Mouse (Mus musculus) spleen, postnatal 36 days (tissue): ENCODE results near the gene Sirt3.
A peak's percentile ranks its signal among the peaks of the same experiment; 100 is the strongest.
"Not testable (repeated sequence)": the region's sequence is repeated elsewhere in the genome, so short reads cannot be mapped to it uniquely, and the experiment has no call there.

Experiments
- DNase-seq, 2 experiments: peaks; one replicate each; pipeline ENCODE4 v3.0.0; 2022; ENCODE audit warnings: low spot score in 2 of 2, mixed read lengths in 1 of 2

Sirt3 gene

DNA sequence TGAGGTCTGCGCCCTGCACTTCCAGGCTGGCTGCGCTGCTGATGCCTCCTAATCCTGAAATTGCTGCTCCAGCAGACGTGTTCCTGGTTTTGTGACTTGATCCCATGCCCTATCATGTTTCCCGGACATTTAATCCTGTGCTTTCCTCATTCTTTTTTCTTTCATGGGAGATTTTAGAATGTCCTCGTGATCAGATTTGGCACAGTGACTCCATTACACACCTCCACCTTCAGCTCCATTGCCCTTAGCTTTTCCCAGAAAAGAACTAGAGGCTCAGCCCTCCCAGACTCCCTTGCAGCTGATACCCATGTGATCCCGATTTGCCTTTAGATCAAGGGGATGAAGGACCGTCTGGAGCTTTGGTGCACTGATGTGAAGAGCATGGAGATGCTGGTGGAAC lies 15.8 kb upstream of the Sirt3 start:
- DNase-seq = no peak

DNA sequence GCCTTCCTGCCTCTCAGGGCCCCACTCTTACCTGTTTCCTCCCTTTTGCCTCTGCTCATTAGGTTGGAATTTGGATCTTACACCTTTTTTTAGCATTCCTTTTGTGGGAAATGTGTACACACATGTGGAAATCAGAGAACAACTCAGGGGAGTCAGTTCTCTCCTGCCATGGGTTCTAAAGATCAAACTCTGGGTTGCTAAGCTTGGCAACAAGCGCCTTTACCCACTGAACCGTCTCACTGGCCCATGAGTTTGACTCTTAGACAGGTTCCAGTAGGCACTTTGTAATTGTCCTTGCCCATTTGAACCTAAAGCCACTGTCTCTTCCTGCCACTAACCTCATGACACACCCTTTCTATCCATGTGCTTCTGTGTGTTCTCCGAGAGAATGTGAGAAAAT lies 12.5 kb upstream of the Sirt3 start:
- no peak for DNase-seq

DNA sequence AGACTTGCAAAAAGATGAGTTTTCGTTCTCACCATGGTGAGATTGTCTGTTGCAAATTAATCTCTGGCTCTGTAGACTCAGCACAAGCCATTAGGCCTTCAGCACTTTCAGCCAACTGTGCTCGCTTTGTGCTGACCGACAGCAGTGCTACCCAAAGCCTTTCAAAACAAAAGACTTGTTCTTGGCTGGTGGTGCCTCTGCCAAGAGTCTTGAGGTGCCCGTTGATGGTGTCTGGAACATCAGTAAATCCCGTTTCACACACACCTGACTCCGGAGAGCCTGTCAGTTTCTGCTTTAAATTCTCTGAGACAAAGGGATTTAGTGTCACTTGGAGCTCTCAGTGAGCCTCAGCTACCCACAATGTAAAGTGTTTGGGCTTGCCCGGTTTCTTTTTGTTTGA lies 11.9 kb upstream of the Sirt3 start:
- no peak for DNase-seq

DNA sequence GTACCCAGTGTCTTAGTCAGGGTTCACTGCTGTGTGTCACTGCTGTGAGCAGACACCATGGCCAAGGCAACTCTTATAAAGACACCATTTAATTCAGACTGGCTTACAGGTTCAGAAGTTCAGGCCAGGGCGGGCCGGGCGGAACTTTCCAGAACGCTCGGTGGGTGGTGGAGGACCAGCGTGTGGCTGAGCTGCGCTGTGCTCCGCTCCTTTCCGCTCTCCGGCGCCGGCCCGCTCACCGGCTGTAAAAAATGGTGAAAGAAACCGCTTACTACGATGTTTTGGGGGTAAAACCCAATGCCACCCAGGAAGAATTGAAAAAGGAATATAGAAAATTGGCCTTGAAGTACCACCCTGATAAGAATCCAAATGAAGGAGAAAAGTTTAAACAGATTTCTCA lies 8.5 kb upstream of the Sirt3 start:
- DNase-seq = not testable (repeated sequence)

DNA sequence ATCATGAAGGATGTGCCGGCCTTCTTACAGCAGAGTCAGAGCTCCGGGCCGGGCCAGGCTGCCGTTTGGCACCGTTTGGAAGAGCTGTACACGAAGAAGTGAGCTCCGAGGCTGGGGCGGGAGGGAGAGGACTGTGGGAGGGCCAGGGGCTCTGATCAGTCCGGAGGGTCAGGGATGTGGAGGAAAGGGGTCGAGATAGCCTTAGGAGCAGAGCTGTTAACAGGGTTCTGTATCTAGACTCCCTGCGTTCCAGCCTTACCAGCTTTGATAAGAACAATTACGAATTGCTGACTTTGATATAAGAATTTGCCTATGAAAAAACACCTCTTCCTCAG lies 327 bp upstream of the Sirt3 start:
- DNase-seq = no peak

DNA sequence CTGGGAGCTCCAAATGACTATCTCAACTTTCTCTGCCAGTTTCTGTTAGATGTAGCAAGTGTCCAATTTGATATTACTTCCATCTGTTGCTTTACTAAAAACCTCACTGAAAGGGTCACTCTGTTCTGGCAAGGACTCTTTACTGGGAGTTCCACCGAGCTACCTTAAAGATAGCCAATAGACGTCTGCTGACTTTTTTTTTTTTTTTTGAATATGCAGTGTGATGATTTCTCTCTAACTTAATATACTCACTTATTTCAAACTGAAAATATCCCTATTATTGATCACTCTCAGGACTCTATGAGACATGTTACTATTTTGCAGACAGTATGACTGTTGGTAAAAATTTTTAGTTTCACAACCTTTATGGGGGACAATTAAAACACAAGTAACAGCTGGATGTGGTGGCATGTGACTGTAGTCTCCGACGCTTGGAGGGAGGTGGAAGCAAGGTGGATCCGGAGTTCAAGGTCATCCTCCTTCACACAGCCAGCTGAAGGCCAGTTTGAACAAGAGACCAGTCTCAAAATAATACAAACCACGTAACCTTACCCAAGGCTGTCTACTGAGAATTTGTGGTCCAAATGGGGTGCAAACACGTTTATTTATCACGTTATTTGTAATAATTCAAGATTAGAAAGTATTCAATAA lies 1.1 kb downstream of the Sirt3 start:
- DNase-seq = no peak

DNA sequence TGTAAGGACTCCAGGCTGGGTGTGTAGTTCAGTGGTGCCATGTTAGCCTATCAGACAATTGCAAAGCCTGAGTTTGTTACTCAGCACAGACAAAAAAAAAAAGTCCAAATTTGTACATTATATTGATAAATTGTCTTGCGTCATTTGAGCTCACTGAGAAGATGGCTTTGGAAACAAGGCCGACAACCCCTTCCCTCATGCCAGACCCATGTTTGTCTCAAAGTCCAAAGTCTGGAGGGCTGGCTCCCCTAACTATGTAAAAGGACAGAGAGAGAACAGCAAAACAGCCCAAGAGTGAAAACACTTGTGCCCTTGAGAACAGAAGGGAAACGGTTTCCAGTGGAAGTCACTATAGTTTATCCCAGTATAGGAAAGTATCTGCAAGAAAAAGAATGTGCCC lies 1.7 kb downstream of the Sirt3 start:
- DNase-seq = no peak

DNA sequence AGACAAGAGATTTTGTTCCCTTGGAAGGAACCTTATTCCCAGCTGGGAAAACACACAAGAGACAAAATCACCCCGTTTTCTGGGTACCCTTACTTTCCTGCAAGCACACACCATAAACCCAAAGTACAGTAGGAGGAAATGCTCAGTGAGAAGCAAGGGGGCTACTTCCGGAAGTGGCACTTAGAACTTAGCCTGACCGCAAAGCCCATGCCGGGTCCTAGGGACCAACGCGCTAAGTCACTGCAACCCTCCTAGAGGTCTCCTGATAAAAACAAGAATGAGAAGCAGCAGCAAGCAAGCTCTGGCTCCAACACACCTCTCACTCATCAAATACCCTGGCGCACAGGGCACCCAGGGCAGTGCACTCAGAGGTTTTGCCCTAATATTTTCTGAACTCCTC lies 2.8 kb downstream of the Sirt3 start:
- DNase-seq = no peak

DNA sequence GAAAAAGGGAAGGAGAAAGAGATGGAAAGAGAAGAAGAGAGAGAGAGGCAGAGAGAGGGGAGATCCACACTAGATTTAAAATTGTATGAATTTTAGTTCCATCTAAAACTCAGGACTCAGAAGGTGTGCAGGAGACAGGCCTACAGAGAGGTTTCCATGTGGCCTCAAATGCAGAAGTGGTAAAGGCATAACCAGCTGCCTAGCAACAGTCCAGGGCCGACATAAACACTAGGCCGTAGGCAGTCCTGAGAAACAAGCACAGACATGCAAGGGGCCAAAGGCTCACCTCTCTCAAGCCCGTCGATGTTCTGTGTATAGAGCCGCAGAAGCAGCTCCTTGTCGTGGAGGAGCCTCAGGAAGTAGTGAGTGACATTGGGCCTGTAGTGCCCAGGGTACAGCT lies 4.7 kb downstream of the Sirt3 start:
- DNase-seq = peak; percentile 19 to 22

DNA sequence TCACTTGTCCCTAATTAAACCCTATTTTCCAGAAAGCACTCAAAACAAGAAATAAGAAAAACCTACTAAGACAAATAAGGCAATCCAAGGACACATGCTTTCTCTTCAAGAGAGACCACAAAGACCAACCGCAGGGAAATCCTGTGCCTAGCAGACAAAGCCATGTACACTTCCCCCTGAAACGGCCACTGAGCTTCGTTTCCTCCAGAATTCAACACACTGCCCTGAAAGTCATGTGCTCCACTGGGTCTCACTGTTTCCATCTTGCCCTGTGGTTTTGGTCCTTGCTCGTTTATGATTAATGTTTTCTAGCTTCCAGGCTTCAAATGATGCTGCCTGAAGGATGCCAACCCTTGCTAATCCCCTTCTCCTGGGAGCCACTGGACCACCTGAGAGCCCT lies 7.9 kb downstream of the Sirt3 start:
- DNase-seq = no peak

DNA sequence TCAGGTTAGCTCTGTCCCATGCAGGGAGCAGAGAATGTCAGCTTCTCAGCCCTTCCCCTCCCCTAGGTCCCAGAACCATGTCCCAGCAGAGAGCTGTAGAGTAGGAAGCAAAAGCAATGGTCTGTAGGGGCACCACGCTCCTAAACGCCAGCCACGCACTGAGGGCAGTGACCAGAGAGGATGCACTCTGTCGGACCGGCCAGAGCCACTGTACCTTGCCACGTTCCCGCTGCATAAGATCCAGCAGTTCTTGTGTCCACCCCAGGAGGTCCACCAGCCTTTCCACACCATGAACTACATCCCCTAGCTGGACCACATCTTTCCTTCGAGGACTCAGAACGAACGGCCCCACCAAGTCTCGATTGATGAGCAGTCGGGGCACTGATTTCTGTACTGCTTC lies 17.3 kb downstream of the Sirt3 start:
- DNase-seq = no peak

DNA sequence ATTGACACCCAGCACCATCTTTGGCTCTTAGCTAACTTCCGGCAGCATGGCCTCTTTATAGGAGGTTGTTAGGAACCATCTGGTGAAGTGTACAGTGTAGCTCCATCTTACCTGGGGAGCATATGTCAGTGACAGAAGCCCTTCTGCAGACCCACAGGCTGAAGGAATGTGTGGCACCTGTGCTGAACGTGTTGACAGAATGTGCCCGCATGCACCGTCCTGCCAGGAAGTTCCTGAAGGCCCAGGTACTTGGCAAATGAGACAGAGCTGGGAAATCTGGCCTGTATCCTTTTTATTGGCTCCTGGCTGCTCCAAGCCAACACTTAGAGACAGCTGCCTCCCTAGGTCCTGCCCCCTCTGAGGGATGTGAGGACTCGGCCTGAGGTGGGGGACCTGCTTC lies 21.4 kb downstream of the Sirt3 start:
- DNase-seq = no peak

DNA sequence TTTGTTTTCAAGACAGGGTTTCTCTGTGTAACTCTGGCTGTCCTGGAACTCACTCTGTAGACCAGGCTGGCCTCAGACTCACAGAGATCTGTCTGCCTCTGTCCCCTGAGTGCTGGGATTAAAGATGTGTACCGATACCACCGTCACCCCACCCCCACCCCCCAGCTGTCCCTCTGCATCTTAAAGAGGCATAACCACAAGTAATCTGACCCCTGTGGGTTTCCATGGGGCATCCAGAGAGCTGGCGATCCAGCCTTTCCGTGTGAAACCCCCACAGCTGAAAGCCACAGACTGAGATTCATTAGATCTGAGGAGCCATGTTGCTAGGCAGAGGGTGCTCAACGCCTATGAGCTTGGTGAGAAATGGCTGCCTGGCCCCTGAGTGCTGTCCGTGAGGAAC lies 22.1 kb downstream of the Sirt3 start:
- no peak for DNase-seq

DNA sequence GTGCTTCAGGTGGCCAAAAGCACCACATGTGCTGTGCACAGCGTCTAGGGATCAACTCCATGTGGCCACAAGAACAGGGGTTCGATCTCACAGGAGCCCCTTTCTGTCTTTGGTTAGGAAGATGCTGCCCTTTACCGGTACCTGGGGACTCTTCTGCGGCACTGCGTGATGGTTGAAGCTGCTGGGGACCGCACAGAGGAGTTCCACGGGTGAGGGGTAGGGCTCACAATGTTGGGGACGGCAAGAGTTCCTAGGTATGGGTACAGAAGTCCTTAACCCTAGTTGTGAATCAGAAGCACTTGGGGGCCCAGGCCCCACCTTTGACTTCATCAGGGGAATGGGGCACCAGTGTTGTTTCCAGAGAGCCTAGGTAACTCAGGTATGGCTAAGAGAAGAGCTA lies 23.4 kb downstream of the Sirt3 start:
- no peak for DNase-seq

DNA sequence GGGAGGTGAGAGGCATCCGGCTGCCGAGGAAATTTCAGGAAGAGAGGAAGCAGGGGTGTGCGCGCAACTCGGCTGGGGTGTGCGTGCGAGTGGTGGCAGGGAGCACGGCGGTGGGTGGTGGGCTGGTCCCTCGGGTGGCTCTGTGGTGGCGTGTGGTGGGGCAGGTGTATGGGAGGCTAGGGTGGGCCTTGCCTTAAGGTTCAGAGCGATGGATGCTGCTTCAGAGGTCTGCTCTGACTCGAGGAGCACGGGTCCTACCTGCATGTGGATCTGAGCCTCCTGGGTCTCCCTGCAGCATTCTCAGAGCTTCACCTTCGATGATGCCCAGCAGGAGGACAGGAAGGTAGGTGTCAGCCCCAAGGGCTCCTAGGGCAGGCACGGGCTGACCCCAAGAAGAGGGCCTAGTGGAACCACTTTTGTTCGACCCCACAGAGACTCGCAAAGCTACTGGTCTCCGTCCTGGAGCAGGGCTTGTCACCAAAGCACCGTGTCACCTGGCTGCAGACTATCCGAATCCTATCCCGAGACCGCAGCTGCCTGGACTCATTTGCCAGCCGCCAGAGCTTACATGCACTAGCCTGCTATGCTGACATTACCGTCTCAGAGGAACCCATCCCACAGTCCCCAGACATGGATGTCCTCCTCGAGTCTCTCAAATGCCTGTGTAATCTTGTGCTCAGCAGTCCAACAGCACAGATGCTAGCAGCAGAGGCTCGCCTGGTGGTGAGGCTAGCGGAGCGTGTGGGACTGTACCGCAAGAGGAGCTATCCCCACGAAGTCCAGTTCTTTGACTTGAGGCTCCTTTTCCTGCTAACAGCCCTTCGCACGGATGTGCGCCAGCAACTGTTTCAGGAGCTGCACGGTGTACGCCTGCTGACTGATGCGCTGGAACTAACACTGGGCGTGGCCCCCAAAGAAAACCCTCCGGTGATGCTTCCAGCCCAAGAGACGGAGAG lies 24.3 kb downstream of the Sirt3 start, which contains the start of gene Bet1l:
Gene Bet1l (minus strand): TSS at position 28 of the 956 bp plus-strand sequence.
- DNase-seq = no peak

DNA sequence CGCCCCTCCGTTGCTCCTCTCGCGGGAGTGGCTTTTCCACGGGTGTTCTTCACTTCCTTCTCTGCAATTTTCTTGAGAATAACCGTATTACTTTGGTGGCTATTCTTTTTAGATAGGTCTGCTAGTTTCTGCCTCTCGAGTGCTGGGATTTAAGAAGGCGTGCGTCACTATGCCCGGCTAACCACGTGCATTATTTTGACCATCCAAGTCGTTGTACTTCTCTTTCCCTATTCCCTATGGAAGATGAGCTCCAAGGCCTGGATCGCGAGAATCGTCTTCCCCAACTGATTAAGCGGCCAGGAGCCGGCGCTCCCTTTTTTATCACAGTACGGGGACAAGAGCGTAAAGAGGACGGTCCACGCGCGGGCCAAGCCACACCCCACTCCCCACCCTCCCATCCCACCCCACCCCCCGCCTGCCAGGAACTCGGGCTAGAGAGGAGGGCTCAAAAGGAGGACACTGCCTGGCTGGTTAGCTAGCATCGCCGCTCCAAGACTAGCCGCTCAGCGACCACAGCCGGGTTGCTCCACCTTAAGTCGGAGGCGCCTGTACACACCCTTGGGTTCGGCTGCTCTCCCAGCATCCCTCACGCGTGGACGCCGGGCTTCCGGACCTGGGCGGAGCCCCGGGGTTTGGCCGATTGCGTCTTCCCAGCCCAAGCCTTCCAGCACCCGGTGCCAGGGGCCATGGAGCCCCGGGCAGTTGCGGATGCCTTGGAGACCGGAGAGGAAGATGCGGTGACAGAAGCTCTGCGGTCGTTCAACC lies 25.1 kb downstream of the Sirt3 start, which contains the start of gene Ric8a:
Gene Ric8a (plus strand): TSS at position 173 of the 765 bp plus-strand sequence.
- DNase-seq = peak; percentile 89 to 91

DNA sequence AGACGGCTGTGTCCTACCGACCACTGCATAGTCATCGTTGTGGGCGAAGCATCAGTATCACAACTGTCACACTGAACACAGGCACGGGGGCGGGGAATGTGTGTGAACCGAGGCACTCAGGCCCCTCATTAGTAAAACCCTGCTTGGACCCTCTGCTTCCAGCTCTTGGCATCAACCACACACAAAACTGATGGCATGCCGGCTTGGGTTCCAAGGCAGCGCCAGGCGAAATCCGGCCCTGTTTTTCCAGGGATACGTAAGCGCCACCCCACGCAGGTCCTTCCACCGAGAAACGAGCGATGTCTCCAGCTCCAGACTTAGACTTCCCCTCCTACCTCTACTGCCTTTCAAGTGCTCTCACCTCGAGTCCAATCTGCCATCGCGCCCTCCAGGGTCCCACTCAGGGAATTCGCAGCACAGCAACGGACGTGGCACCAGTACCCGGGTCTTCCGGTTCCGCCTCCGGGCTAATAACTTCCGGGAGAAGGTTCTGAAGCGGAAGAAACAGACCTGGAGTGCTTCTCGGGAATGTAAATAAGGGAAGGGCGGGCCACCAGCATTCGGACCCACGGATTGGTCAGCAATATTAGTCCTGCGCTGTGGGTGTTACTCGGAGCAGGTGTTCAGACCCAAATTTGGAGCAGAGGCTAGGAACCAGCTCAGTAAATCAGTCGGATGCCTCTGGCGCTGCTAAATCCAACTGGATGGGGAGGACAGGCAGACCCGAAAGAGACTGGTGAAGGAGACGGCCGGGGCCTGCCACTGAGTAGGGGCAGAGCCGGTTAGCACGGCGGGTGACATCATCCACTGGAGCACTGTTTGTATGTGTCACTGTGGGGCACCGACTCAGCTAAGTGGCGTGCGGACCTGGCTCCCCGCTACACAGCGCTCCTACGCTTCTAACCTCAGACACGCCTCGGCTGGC lies 26.0 kb downstream of the Sirt3 start, which contains the start of gene Gm45785:
Gene Gm45785 (minus strand): TSS at position 472 of the 925 bp plus-strand sequence.
- DNase-seq = peak; percentile 84 to 88

DNA sequence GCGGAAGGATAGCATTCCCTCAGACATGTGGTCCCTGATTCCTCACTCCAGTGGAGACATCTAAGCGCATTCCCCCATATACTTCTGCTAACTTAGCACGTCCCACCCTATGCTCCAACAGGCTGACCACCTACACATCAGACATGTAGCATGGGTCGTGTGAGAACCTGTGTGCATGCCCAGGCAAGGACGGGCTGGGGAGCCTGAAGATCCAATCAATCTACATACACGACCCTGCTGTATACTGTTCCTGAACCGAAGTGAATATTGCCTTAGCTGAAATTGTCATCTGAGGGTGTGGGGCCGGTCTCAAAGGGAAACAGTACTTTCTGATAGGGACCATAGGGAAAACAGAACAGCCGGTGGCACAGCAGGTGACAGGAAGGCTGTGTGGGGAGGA lies 26.9 kb downstream of the Sirt3 start:
- DNase-seq = no peak

DNA sequence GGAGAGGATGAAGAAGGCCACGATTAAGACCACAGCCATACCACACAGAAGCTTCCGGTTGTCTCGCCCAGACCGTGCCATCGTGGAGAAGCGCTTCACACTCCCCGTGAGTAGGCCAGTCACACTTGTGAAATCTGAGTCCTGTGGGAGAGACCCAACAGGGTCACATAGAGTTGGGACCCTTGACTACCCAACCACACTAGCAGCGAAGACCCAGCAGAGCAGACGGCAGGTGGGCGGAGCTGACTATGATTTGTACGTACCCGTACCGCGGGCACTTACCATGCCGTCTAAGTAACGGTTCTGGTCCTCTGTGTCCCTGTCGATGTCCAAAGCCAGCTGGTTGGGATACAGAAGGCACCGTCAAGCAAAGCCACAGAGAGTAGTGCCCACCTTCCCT lies 27.6 kb downstream of the Sirt3 start:
- DNase-seq = no peak

DNA sequence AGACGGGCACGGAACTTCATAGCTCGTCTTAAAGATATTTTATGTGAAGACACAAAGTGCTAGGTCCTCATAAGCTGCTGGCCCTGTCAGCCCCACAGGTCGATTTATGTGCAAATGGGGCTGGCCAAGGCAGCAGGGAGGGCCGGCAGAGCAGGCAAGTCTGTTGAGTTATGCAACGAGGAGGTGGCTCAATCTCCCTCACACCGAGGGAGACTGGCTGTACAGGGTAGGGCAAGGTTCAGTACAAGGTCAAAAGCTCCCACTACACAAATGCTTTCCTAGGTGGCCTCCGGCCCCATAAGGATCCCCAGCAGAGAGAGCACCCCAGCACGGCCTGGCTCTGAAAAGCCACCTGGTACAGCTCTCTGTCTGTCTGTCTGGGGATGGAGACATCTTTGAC lies 28.7 kb downstream of the Sirt3 start:
- DNase-seq = no peak

DNA sequence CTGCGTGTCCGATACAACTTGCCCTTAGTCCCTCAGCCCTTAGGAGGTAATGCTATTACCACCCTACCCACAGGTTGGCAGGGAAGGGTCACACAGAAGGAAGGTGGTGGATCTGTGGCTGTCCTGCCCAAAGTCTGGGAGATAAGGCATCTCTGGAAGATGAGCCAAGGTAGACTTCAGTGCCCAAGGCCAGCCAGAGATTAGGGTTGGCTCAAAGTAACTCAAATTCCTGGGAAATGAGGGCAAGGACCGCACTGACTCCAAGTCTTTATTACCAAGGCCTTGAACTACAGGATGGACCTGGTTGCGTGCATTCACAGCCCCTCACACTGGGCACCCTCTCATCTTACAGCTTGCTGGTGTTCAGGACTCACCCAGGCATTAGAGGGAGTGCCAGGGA lies 30.2 kb downstream of the Sirt3 start:
- DNase-seq = no peak
